Mouse (Mus musculus): ENCODE results near the gene Clhc1.

DNA sequence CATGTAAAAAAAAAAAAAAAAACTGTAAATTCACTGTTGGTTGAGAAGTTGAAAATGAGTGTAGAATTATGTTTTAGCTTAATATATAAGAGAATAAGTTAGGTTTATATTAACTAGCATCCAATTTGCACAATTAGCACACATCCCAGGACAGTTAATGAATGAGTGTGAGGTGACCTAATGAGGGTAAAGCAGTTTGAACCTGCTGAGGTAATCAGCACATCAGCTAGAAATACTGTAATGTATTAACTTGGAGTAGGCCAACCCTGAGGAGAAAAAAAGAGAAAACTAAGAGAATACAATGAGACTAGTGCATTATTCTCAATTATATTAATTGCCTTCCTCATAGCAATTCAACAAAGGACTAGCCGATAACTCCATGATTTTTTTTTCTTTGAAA lies 38.3 kb upstream of the Clhc1 start:
- TF ChIP-seq CTCF (IDR thresholded peaks at IDR 0.05; ENCODE audit: low read depth, low read length) (no peak), POLR2A (IDR thresholded peaks at IDR 0.05; ENCODE audit: borderline replicate concordance, low read depth, low read length) (no peak)

All from bone marrow macrophage, adult 2 months (primary cell).